Mouse (Mus musculus): ENCODE results near the gene Ugt1a8.
"Not testable (repeated sequence)": the region's sequence is repeated elsewhere in the genome, so short reads cannot be mapped to it uniquely, and the experiment has no call there.

Ugt1a8 gene

DNA sequence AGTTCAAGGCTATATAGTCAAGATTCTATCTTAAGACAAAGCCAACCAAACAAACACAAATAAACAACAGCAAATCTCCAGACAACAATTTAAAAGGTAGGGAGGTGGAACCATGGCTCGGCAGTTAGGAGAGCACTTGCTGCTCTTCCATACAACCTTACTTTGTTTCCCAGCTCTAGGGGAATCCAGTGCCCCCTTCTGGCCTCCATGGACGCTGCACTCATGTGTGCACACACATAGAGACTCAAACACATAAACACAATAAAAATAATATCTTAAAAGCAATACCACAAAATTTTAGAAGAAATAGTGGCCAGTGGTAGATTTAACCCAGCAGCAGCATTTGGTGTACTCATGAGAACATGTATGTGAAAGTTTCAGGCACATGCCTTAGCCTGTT, 129.5 kb downstream of the Ugt1a8 start:
- in situ Hi-C loops (cut with MboI; ENCODE audit: unreplicated experiment in 2 of 2) = no loop called here

DNA sequence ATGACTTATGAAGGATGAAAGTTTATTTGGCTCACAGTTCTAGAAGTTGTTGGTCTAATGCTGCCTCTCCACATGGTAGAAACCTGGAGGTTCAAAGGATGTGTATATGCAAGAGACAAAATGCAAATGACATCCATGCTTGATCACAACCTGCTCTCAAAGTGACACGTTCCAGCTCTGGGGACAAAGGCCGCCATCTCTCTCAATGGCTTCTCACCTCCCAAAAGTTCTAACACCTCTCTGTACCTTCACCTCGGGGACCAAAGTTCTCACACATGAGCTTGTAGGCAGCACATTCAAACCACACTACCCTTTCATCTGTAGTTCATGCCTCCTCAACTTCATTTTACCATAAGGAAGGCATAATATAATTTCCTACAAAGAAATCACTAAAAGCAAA, 130.0 kb downstream of the Ugt1a8 start:
- in situ Hi-C loops (cut with MboI; ENCODE audit: unreplicated experiment in 2 of 2) = no loop called here

GRCm38 (mm10) chr1:88218051-88218450, 130.4 kb downstream of the Ugt1a8 start:
- in situ Hi-C loops (cut with MboI; ENCODE audit: unreplicated experiment in 2 of 2) = no loop called here

DNA sequence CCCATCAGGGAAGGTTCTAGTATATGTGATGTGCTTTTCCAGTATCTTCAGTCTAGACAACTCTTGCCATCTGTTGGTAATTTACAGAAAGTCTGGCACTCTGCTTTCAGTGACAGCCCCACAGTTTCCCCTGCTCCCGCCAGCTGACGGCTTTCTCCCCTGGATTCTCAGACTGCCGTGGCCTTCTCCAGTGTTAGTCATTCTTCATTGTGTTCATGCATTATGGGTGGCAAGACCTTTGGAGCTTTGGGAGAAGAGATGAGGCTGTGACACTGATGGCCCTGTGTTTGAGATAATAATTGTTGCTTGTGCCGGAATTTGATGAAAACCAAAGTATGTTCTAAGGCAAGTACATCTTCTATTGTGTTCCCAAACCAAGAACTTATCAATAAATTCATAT, 131.0 kb downstream of the Ugt1a8 start:
- in situ Hi-C loops (cut with MboI; ENCODE audit: unreplicated experiment in 2 of 2) = no loop called here

DNA sequence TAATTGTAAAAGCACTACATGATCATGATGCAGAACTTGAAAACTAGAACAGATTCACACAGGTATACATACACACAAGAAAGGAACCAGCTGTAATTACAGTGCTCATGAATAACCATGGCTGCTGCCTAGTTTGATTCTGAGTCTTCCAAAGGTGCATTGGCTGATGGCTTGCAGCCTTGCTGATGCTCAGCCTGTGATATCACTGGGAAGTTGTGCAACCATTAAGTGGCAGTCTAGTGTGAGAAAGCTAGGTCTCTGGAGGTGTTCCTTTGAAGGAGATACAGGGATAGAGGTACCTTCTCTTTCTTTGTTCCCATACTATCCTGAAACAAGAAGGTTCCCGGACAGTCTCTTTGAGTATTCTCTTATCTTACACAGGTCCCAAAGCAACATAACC, 131.4 kb downstream of the Ugt1a8 start:
- in situ Hi-C loops (cut with MboI; ENCODE audit: unreplicated experiment in 2 of 2) = no loop called here

GRCm38 (mm10) chr1:88220336-88220735, 132.7 kb downstream of the Ugt1a8 start:
- in situ Hi-C loops (cut with MboI; ENCODE audit: unreplicated experiment in 2 of 2) = no loop called here

GRCm38 (mm10) chr1:88222216-88222615, 134.6 kb downstream of the Ugt1a8 start:
- in situ Hi-C loops (cut with MboI; ENCODE audit: unreplicated experiment in 2 of 2) = no loop called here

GRCm38 (mm10) chr1:88223011-88223515, 135.4 kb downstream of the Ugt1a8 start:
- in situ Hi-C loops (cut with MboI; ENCODE audit: unreplicated experiment in 2 of 2) = not testable (repeated sequence)

DNA sequence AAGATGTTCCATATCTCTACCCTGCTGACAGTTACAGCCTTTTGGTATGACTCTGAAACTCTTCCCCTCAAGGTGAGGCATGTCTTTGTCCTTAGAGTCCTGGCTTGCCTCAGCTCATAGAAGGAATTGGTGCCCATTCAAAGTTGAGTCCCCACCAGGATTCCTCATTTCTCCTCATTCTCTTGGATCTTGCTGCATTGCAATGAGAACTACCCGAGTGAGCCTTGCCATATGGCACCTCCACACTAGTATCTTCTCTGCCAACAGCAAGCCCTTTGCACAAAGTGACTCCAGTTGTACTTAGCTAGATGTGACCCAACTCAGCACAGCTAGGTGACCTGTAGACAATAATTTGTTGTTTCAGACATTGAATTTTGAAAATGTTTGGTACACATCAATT, 136.0 kb downstream of the Ugt1a8 start:
- in situ Hi-C loops (cut with MboI; ENCODE audit: unreplicated experiment in 2 of 2) = no loop called here

DNA sequence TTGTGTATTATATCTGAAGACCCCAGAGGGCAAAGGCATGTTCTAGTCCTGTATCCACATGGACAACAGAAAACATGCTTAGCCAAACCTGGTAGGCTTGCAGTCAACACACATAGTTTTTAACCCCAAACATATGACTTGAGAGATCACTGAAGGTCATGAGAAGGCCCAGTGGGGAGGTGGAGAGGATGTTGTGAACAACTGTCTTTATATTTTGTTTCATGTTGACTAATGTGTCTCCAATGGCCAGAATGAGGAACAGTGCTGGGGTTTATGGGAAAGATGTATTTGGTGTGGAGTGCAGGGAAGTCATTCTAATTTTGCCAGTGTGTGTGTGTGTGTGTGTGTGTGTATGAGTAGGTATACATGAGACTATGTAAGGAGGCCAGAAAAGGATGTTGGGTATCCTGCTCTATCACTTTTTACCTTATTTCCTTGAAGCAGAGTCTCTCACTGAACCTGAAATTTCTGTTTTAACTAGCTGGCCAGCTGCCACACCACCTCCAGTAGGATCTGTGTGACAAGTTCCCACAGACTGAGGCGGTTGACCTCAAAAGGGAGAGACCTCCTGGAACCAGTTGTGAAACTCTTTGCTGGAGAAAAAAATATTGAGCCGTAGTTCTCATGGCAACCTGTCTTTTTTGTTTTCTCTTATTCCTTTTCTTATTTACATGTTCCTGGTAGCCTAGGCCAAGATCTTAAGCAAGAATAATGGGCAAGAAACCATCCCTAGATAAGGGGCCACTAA, 136.6 kb downstream of the Ugt1a8 start:
- in situ Hi-C loops (cut with MboI; ENCODE audit: unreplicated experiment in 2 of 2) = no loop called here

GRCm38 (mm10) chr1:88225301-88225700, 137.7 kb downstream of the Ugt1a8 start:
- in situ Hi-C loops (cut with MboI; ENCODE audit: unreplicated experiment in 2 of 2) = not testable (repeated sequence)

- in situ Hi-C loops (cut with MboI; ENCODE audit: unreplicated experiment in 2 of 2) = no loop called here
Measured at GRCm38 (mm10) chr1:88225741-88226140, 138.1 kb downstream of the Ugt1a8 start.

GRCm38 (mm10) chr1:88226670-88227379, 139.2 kb downstream of the Ugt1a8 start, which contains the start of gene Mroh2a:
Gene Mroh2a, plus strand, starts transcription at chr1:88226986.
- in situ Hi-C loops (cut with MboI; ENCODE audit: unreplicated experiment in 2 of 2) = no loop called here

- in situ Hi-C loops (cut with MboI; ENCODE audit: unreplicated experiment in 2 of 2) = no loop called here
Measured at GRCm38 (mm10) chr1:88227482-88227881, 139.9 kb downstream of the Ugt1a8 start.

- in situ Hi-C loops (cut with MboI; ENCODE audit: unreplicated experiment in 2 of 2) = no loop called here
Measured at GRCm38 (mm10) chr1:88228121-88228520, 140.5 kb downstream of the Ugt1a8 start.

GRCm38 (mm10) chr1:88229566-88229965, 142.0 kb downstream of the Ugt1a8 start:
- in situ Hi-C loops (cut with MboI; ENCODE audit: unreplicated experiment in 2 of 2) = no loop called here

GRCm38 (mm10) chr1:88229986-88230385, 142.4 kb downstream of the Ugt1a8 start:
- in situ Hi-C loops (cut with MboI; ENCODE audit: unreplicated experiment in 2 of 2) = no loop called here

- in situ Hi-C loops (cut with MboI; ENCODE audit: unreplicated experiment in 2 of 2) = no loop called here
Measured at GRCm38 (mm10) chr1:88230421-88230820, 142.8 kb downstream of the Ugt1a8 start.

DNA sequence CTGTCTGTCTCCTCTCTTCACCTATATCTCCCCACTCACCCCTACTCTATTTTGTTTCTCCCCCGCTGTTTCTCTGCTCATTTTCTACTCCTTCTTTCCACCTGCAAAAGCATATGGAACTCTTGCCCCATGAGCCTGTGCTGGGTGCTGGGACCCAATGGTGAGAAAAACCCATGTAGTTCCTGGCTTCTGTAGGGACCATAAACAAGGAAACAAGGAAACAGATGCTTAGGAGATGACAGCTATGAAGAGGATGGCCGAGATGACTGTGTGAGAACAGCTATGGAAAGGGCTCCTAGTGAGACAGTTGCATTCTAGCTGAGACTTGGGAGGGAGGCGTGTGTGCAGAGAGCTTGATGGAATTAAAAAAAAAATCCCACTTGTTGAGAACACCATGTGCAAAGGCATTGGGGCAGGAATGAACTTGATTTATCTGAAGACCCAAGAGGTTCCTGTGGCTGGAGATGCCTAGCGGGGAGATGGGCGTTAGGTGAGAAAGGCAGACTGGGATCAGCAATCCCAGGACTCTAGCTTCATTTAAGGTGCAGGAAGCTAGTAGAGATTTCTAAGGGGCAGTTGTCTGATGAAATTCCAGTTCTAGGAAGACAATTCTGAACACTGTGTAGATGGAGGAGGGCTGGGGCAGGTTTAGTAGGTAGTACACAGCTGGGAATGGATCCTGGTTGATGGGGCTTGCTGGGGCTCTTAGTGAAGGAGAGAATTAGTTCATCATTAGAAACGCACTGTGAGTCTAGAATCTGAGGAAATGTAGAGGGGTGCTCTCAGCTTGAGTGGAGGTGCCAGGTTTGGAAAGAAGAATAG, 143.6 kb downstream of the Ugt1a8 start:
- in situ Hi-C loops (cut with MboI; ENCODE audit: unreplicated experiment in 2 of 2) = no loop called here

- in situ Hi-C loops (cut with MboI; ENCODE audit: unreplicated experiment in 2 of 2) = no loop called here
Measured at GRCm38 (mm10) chr1:88231803-88232499, 144.3 kb downstream of the Ugt1a8 start.
